Mouse (Mus musculus) thymus, postnatal 36 days (tissue): ENCODE measurements around the gene Sel1l.

Source experiments
- DNase-seq, 2 experiments: peaks; one replicate each; pipeline ENCODE4 v3.0.0; 2022; ENCODE audit warnings: mixed read lengths in 2 of 2

Gene Sel1l

GRCm38 (mm10) chr12:91849045-91849467 lies at the start of gene Sel1l:
TSS of gene Sel1l (minus strand) at chr12:91849157.
- DNase-seq: peak; percentile 97 to 99

DNA sequence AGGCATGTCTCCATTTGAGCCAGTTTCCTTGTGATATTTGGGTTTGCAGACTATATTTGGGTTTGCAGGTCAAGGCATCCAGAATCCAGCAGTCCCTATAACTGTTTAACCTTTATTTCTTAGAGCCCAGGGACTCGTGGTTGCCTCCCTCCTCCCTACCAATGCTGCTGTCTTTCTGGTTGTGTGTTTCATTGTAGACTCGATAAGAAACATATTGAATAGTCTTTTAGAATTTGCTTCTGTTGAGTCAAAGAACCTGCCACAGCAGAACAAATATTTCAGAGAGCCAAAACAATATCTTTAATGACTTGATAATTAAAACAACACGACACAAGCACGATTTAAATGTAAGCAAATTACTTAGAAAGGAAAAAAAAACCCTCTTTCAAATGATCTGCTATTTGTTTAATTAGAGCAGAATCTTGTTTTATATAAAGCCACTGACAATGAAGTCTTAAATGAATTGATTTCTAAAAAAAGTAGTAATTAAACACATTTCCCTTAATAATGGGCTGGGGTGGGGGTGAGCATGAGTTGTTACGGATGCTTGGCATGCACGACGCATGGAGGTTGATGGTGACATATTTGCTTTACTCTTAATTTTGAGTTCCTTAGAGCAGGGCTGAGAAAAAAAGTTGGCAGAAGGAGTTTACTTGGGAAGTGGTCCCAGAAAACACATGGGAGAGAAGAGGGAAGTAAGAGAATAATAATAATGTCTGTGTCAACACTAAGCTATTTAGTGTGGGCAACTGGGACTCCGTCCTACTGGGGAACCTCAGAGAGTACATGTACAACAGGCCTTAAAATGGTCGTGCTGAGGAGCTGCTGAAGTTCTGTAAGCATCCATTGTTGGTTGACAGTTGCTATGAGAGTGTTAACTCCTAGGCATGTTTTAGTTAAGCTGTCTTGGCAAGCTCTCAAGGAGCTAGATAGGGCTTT lies 43.9 kb upstream of the Sel1l start:
- no peak for DNase-seq

- DNase-seq: no peak
Measured at GRCm38 (mm10) chr12:91880431-91880830, 31.5 kb upstream of the Sel1l start.

GRCm38 (mm10) chr12:91878912-91879250 lies 29.9 kb upstream of the Sel1l start:
- DNase-seq: no peak

DNA sequence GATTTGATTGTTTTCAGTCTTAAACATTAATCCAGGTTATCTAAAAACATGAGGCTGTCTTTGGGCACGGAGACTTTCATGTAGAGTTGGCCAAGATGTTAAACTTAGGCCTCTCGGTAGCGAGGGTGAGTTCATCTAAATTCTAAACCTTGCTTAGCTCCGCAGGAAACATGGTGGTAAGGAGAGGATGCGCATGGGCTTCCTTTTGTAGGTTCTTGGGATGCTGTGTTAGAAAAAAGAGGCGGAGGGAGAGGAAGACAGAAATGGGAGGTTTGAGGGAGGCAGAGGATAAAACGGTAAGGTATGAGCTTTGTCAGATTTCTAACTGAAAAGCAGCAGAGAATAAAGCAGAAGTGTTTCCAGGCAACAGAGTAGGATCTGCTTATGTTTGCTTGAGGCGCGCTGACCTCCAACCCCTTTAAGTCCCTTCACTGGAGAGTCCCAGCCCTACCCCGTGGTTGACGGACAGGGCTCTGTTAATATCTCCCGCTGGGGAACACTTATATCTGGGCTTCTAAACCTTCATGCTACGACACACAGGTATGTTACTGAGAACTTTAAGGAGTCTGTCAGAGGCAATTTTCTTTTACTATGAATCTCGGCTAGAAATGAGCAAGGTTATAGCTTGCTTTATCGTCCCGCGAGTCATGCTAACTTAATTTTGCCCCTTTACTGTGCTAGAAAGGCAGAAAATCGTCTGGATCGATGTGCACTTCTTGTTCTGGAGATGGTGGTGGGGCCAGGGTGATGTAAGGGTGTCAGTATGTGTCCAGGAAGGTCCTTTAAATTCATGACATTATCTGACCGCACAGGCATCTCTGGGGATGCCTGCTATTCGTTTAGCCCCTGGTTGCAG lies 29.3 kb upstream of the Sel1l start:
- DNase-seq: no peak

- DNase-seq: no peak
Measured at GRCm38 (mm10) chr12:91877646-91878045, 28.7 kb upstream of the Sel1l start.

- no peak for DNase-seq
Measured at GRCm38 (mm10) chr12:91870671-91871070, 21.7 kb upstream of the Sel1l start.

DNA sequence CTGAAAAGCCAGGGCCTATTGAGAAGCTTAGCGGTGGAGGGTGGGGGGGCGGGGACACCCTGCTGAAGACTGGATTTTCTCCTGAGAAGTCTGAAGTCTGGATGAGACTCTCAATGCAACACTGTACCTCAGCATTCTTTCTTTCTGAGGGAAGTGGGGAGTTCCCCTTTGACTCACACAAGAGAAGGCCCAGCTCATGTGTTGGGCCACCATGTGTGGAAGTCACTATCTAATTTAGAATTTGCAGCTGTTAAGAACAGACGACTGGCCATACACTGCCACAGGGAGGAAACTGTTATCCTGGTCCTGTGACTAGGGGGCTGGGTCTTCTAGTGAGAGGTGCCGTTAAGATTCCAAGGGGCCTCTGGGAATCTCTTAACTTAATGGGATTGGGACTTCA lies 20.4 kb upstream of the Sel1l start:
- DNase-seq: no peak

- no peak for DNase-seq
Measured at GRCm38 (mm10) chr12:91854330-91854729, 5.4 kb upstream of the Sel1l start.

DNA sequence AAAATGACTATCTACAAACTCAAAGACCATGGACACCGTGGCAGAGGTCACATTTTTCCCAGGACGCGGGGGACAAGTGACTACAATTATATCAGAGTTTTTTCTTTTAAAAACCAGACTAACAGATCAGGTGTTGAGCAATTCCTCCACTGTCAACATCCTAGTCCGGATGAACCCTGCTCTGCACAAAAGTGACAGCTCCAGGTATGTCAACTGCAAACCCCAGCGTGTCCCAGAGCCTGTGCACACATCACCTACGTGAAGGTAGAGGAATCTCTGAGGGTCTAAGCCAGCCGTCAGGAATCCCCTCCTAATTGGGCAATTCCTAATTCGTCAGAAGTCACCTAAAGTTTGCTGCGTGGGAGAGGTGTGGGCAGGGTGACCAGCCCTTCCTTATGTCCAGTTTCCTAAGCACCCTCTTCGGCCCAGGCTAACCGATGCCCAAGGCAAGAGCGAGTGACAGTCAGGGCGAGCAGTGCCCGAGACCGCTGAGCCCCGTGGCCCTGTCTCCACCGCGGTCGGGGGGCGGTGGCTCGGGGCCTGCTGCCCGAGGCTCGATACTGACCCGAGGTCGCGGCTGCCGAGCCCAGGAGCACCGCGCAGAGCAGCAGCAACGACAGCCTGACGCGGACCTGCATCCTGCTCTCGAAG lies 438 bp downstream of the Sel1l start:
- no peak for DNase-seq

DNA sequence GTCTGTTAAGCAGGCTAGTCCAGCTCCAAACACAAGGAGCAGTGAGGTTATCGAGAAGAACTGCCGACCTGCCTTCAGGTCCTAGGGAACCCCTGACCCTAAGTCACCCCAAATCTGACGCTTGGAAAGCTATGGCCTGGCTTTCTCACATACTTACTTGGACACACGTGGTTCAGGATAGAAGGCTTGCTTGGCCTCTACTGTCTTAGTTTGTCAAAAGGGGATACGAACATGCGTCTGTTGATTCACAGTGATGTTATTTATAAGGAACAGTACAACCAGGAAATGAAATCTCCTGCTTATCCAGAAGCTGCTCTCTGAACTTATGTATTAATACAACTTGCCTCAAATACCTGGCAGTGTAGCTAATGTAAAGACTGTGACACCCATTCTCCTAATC lies 2.9 kb downstream of the Sel1l start:
- DNase-seq: no peak

GRCm38 (mm10) chr12:91845393-91845792 lies 3.6 kb downstream of the Sel1l start:
- DNase-seq: no peak

- no peak for DNase-seq
Measured at GRCm38 (mm10) chr12:91844542-91844941, 4.4 kb downstream of the Sel1l start.

GRCm38 (mm10) chr12:91843888-91844287 lies 5.1 kb downstream of the Sel1l start:
- DNase-seq: no peak

DNA sequence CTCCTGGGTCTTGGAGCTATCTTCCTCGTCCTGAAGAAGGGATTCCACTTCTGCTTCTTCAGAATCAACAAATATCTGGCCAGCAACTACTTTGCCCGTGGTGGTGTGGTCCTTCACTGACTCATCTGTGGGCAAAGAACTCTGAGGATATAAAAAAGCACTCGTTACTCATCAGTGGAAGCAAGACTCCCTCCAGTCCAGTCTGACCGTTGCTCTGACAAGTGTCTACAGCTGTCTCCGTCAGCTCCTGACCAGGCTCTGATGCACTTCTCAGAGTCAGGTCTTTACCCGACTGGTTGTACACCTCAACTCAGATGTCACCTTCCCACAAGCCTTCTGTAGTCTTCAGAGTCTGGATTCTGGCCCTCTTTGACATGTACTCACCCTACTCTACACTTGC lies 7.2 kb downstream of the Sel1l start:
- DNase-seq: no peak

DNA sequence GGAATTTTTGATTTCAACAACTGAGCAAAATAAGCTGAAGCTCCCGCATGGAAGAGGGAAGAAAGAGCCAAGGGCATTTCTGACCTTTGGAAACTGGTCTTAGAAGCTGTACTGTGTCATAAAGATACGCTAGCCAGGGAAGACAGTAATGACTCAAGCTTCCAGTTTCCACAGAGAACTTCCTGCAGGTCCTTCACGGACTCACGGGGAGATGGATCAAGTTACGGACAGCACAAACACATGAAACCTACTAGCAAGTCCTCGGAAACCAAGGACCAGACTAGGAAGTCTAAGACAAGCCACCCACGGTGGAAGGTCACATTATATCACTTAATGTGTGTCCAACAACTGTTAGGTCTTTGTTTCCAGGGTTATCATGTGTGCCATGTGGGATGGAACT lies 10.7 kb downstream of the Sel1l start:
- no peak for DNase-seq

DNA sequence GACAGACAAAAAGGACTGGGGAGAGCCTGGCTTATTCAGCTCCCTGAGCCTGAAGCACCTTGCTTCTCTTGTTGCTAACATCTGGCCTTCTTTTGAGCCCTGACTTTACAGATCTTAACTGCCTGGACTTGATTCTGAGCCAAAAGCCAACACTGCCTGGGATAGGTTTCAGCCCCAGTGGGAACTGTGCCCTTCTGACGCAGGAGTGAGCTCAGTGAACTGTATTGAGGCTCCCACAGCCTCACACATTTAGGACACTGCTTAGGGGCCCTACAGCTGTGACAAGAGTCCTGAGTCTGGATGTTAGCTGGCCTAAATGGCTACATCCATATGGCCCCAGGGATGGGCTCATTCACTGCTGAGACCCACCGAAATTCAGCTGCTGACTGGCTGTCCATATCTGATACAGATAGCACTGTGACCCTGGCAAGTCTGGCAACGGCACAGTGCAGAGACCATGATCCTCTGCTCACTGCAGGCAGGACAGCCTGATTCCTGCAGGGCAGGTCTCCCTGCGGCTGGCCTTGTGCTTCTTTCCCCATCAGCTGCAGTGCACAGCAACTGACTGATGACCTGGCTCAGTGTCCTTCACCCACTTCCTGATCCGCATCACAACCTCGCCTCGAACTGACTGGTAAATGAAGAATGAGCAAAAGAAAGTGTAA lies 11.4 kb downstream of the Sel1l start:
- no peak for DNase-seq

- no peak for DNase-seq
Measured at GRCm38 (mm10) chr12:91833939-91834333, 15.0 kb downstream of the Sel1l start.

- no peak for DNase-seq
Measured at GRCm38 (mm10) chr12:91833237-91833938, 15.6 kb downstream of the Sel1l start.

DNA sequence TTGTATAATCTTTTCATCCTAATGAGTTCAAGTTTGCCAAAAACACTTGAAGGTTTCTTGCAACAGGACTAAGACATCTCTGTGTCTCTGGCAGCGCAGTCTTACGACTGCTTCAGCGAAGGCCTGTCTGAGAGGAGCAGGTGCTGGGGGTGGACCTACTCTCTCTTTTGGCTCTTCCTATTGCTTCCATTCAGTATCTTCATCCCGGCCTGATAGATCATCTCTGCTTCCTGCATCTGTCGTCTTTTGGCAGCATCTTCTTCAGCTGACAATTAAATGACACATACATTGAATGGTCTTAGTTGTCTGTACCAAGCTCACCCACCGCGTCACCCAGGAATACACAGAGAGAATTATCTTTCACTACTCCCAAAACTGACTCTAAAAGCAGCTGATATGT lies 17.5 kb downstream of the Sel1l start:
- no peak for DNase-seq

GRCm38 (mm10) chr12:91820461-91820860 lies 28.5 kb downstream of the Sel1l start:
- no peak for DNase-seq

DNA sequence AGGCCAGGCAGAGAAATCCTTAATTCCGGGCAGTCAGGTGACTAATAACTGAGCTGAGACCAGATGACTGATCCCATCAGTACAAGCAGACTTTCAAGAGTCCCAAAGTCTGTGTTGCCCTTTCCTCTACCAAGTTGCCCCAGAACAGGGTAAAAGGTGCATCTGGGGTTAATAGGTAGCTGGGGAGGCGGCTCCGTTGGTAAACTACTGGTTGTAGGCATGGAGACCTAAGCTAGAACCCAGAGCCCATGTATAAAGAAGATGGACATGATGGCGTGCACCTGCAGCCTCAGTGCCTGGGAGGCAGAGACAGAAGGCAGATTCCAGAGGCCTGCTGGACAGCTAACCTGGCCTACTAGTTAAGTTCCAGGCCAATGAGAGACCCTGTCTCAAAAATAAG lies 30.2 kb downstream of the Sel1l start:
- DNase-seq: no peak
